Mouse (Mus musculus): ENCODE measurements around the gene Dnah8. TPM values are rescaled to one million over a fixed set of nuclear protein-coding genes. Genes with fewer than 3 reads are reported as not detected.
"Not testable (repeated sequence)": the region's sequence is repeated elsewhere in the genome, so short reads cannot be mapped to it uniquely, and the experiment has no call there.

Dnah8 gene
- polyA plus RNA-seq (2015; fragmentation: Nextera tagmentation; extraction: Ambion mirVana): 12.6 and 14.8 TPM in 2 replicates

DNA sequence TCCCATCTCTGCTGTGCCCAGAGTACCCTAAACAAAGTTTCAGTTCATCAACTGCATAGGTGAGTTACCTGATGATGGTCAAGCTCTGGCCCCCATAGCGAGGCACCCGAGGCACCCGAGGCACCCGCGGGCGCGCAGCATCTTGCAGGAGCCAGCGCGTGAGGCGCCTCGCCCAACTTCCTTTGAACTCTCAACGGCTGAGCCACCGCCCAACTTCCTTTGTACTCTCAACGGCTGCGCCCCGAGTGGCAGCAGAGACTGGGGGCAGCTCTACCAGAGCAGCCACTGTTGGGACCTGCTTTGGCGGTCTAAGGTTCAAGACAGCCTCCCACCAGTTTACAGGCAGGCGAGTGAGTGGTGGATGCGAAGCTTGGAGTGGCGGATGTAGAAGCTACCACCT is at the start of gene Dnah8:
Gene Dnah8 (plus strand): TSS at position 223 of the 400 bp plus-strand sequence.
- DNase-seq (ENCODE audit: low spot score): not testable (repeated sequence)

DNA sequence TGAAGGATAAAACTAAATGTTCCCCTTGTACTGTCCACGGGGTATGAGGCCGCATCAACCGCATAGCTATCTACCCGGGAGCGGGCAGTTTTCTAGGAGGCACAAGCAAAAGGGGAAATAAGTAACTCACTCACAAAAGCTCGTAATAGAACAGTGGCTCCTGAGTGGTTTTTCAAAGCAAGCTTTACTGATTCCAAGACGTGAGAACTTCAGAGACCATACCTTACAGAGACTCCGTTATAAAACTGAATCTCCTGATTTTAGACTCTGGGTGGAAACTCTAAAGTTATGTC is 49.4 kb upstream of the Dnah8 start:
- no peak for DNase-seq (ENCODE audit: low spot score)

DNA sequence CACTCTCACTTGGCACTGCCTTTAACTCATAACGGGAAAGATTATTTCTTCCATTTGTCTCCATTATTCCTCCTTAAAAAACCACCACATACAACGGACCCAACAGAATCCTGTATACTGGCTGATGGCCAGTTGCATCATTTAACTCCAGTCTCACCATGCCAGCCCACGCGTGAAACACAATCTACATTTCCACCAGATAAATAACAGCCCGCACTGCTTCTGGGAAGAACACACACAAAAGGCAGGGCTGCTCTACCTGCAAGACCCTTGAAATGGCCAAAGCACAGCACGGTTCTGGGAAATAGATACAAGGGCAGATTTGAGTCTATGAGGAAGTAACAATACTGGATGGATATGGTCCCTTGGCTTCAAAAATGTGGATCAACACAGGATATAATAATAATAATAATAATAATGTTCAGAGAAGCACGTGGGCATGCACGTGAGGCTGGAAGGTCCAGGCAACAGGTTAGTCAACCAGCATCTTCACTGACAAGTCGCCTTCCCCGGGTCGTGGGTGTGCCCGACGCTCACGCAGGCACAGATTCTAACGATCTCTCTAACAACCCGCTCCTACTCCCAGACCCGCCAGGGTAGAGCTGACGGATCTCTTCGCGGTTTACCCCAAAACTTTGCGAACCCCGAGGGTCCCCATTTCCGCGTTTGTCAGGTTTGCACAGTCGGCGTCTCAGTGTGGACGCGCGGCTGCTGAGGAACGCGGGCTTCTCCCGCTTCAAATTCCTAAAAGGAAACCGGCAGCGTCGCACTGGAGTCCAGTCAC is 48.8 kb upstream of the Dnah8 start:
- DNase-seq (ENCODE audit: low spot score): peak; percentile 72

DNA sequence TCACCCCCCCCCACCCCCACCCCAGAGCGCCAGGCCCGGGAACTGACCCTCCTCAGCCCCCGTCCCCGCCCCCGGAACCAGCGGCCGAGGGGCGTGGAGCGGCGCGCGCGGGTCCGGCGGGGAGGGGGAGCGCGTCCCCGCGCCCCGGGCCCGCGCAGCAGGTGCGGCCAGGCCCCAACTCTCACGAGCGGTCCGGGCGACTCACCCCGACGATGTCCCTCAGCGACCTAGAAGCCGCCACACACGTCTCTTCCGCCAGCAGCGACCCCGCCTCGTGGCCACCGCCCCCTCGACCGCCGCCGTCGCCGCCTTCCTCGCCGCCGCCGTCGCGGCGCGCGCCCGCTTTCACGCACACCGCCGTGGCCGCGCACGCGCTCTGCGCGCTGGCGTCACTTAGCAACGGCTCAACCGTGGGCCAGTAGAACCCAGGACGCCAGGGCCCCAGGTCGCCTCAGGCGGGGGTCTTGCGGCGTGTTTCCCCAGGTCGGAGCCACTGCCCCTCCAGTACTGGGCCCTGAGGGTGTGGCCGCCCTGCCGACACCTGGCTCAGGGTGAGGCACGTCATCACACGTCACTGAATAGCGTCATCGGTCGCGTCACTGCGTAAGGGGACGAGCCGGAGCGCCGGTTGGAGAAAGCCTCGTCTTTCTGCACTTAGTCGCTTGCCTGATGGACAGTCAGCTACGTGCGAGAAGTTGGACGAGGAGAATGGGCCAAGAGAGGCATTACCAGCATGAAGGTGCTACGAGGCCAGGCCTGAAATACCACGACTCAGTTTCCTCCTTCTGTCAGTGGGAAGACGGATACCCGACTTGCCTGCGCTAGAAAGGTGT is 48.0 kb upstream of the Dnah8 start, which contains the start of gene Btbd9:
Gene Btbd9 (minus strand): TSS at position 548 of the 833 bp plus-strand sequence.
- peak; percentile 92 for DNase-seq (ENCODE audit: low spot score)

DNA sequence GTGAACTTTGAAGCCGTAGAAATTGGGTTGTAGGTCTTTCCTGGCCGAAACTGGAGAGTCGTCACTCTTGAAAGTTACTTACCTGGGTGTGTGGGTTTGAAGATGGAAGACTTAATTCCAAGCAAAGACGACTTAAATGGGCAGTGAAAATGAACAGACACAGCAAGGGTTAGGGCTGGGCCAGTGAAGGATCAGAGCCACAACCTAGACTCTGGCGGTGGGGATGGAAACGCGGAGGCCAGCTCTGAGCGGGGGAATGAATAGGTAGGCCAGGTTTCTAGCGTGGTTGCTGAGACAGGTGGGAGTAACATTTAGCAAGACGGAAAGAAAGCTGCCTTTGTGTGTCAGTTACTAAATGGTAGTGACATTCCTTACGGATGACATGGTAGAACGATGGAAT is 47.2 kb upstream of the Dnah8 start:
- no peak for DNase-seq (ENCODE audit: low spot score)

DNA sequence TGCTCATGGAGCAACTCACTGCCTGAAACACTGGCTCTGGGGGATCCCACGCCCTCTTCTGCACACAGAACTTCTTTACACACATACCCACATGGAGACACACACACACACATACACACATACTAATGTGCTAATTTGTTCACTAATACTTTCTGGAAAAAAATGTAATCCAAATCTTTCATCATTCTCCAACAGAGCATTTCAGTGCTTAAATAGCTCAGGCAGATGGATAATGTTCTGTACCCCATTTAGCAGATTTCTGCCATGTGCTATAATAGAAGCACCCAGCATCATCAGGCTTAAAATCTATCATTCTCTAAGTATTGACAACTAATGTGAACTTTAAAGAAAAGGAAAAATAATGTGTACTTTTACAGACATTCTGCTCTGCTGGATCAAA is 43.4 kb upstream of the Dnah8 start:
- no peak for DNase-seq (ENCODE audit: low spot score)

DNA sequence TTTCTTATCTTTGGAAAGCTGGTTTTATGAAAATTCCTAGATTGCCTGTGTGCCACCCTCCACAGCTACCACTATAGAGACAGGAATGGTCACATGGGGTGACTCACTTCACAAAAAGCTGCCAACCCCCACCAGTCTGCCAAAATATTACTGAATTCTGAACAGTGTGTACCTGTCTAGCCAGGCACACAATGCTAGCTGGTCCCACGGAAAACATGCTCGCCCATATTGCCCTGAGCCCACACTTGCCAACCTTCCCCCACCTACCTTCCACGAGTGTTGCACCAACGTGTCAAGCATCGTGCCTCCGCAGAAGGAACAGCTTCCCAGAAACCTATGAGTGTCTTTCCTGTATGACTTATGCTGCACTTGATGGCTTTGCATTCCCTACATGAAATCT is 43.0 kb upstream of the Dnah8 start:
- no peak for DNase-seq (ENCODE audit: low spot score)

DNA sequence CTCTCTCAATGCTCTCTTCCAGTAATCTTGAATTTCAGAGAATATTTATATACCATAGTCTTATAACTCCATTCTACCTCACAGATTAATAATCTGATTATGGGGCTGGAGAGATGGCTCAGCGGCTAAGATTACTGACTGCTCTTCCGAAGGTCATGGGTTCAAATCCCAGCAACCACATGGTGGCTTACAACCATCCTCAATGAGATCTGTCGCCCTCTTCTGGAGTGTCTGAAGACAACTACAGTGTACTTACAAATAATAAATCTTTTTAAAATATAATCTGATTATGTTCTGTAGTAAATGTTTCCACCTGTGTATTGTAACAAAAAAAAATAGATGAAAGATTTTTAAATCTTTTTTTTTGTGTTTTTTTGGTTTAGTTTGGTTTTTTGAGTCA is 41.8 kb upstream of the Dnah8 start:
- no peak for DNase-seq (ENCODE audit: low spot score)

DNA sequence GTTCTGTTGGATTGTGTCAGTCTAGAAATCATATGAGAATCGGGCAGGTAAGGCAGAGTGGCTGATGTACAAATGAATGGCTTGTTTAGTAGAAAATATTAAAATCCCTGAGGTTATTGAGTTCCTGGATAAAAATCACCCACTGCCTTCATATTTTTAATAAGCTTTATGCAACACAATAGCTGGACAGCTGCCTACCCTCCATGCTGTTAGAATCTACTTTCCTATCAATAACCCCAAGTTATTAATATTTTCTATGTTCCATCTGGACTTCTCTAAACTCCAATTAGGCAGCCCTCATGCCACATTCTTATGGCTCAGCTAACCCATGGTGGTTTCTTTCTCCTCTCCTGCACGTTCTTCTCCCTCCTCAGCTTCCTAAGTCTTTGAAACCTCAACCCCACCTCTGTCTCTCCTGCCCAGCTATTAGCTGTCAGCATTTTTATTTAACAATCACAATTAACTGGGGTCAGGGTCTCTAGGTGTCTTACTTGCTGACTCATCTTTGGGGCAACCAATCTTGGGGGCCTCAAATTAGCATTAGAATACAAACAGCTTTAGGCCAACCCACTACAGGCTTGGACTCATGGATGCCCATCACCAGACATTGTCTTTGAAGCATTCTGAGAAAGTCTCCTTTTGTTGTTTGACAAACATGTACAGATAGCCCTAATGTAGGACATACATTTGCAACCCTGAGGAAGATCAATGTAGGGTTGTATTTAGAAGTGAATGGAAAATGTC is 40.7 kb upstream of the Dnah8 start:
- DNase-seq (ENCODE audit: low spot score): no peak

DNA sequence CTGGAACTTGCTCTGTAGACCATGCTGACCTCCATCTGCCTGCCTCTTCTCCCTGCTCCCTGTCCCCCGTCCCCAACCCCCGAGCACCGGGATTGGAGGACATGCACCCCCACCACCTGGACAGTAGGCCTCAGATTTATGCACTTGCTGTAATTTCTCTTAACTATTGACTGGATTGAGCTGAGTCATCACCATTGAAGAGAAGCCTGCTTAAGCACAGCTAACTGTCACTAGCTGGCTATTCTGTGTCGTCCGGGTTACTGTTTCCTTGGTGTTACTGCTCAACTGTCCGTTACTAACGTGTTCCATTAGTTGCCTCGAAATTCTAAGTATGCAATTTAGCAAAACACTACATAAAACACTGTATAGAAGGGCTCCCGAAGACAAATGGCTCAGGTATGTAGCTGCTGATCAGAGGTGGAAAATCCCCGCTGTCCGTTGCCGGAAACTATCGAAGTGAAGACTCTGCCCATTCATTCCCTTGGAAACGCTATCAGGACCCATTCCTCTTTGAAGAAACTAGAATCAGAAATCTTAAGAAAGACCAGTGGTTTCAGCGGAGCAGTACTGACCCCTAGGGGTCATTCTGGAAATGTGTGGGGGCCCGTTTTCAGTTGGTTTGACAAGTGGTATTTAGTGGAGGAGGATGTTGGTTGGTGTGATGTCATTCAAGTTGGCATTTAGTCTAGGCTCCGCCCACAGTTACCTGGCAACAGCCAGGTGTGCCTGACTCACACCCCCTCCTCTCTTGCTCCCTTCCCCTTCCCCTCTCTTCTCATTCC is 33.5 kb upstream of the Dnah8 start:
- DNase-seq (ENCODE audit: low spot score): peak; percentile 64

DNA sequence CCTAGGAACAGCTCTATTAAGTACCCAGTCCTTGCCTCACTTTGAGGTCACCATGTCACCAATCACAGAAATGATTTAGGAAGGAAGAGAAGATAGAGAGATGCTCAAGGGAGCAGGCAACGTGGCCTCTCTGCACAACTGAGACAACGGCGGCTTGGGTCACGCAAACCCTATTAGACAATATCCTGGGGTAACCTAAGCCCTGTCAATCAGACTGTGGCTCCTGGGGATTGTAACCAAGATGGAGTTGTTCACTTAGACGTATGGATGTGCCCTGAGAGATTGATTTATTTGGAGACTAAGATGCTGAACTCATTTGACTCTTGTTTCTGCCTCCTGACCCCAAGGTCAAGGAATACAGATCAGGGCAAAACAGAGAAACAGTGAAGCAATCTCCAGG is 29.7 kb upstream of the Dnah8 start:
- DNase-seq (ENCODE audit: low spot score): no peak

DNA sequence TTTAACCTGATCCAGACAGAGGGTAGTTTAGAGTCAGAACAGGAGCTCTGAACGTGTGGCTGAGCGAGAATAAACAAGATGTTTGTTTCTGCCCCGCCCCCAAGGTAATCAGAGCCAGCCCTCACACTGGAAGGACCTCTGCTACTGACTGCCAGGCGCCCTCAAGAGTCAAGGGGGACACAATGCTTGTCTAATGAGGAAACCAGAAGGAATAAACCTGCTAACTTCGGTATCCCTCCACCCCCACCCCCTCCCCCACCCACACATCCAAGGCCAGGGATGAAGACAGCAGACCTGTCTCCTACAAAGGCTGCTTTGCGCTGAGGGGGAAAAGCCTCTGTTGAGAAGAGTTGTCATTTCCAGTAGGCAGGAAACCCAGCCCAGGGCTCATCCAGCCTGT is 29.3 kb upstream of the Dnah8 start:
- no peak for DNase-seq (ENCODE audit: low spot score)

DNA sequence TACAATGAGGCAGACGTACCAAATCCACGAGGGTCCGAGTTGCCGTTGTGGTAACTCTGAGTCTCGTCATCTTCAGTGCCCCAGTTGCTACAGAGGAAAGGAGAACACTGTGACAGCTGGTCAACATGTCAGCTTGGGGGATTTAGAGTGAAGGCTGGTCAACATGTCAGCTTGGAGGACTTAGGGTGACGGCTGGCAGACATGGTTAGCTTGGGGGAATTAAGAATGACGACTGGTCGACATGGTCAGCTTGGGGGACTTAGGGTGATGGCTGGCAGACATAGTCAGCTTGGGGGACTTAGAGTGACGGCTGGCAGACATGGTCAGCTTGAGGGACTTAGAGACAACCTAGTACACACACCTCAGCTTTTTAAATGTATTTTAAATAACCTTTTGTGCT is 26.4 kb upstream of the Dnah8 start:
- DNase-seq (ENCODE audit: low spot score): no peak

DNA sequence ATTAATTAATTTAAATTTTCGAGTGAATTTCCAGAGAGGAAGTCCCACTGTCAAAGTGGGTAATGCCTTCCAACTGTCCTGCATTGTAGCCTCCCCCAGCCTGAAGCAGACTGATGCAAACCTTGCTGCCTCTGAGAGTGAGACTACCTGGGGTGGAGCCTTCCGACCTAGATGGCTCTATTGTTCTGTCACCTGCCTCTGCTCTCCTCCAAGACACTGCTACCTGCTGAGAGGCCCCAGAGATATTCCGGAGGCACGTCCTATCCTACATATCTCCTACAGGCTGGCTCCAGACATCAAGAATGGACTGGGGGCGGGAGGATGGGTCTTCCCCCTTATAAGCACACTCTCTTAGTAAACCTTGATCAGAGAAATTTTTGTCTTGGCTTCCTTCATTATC is 25.9 kb upstream of the Dnah8 start:
- DNase-seq (ENCODE audit: low spot score): no peak

DNA sequence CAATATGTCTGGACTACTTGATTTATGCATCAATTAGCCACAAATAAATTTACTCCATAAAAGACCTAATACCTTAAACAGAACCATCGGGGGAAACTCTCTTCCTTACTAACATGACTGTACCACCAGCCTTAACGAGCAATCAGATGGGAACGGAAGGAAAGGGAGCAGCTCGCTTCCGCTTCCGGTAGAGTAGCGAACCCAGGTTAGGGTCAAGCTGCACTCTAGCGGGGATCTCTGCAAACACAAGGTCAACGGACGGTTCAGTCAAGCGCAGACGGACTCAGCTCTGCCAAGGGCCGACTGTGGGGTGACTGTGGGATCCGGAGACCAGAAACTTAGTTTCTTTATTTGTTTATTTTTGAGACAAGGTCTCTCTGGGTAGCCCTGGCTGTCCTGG is 22.0 kb upstream of the Dnah8 start:
- DNase-seq (ENCODE audit: low spot score): no peak

DNA sequence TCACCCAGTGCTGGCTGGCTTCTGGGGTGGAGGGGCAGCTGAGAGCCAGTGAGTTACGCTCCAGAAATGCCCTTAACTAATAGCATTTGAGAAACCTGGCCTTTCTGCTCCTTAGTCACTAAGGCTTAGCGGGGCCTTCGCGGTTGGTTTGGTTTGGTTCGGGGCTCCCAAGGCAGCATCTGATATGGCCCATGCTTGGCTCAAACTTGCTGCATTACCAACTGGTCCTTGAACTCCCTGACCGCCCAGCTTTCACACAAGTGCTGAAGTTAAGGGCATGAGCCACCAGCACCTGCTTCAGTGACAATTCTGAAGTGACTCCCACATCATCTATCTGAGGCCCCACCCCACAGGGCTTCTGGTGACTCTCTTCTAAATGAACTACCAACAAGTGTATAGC is 19.9 kb upstream of the Dnah8 start:
- DNase-seq (ENCODE audit: low spot score): no peak

DNA sequence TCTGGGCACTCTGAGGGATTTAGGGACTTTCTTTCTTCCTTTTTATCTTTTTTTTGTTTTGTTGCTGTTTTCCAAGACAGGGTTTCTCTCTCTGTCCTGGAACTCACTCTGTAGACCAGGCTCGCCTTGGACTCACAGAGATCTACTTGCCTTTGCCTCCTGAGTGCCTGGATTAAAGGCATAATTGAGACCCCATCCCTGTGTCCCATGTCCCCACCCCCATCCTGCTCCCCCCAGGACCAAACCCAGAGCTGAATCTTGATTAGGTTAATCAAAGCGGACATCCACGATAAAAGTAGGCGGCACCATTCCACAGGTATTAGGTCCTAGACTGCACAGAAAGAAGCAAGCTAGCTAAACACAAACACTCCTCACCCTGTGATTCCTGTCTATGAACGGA is 19.2 kb upstream of the Dnah8 start:
- no peak for DNase-seq (ENCODE audit: low spot score)

DNA sequence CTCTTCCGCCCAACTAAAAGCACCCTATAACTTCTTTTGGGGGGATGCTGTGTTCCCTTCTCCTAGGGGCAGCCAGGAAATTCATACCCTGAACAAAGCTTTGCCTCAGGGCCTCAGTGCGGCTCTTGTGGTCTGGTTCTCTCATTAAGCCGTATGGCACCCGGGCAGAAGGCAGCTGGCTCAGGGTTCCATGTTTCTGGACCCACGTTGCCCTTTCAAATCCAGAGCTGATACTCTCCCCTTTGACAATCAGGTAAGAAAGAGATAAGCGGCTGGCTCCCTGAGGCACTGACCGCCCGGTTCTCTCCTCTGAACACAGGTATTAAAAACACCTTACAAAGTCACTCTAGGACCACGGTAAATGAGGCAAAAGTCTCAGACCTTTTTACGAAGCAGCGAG is 17.9 kb upstream of the Dnah8 start:
- DNase-seq (ENCODE audit: low spot score): no peak

DNA sequence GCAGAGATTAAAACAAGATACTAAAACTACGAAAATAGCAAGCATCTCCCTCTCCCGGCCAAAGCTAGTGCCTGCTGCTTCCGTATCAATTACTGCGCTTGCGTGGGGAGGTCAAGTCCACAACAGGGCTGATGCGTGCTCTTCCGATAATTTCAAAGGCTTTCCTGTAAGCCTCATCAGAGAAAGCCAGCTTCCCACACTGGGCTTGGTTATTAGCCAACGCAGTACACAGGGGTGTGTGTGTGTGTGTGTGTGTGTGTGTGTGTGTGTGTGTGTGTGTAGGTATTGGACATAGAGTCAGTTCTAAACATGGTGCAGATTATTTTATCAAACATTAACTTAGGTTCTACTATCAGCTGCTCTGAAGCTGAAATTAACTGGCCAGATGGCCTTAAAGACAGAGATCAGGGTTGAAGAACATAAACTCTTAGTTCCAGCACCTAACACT is 17.5 kb upstream of the Dnah8 start:
- DNase-seq (ENCODE audit: low spot score): no peak

DNA sequence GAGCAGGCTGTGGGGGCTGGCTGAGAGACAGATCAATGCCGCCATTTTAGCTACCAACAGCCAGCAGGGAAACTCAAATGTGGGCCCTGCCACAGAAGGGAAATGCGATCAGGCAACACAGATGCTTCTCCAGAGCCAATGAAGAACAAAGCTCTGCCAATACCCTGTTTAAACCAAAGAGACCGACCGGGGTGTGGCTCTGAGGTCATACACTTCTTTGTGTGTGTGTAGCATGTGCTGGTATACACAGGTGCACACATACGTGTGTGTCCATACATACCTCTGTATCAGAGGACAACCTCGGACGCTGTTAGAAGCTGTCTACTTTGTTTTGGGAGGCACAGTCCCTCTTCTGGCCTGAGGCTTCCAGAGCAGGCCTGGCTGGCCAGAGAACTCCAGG is 16.8 kb upstream of the Dnah8 start:
- no peak for DNase-seq (ENCODE audit: low spot score)

DNA sequence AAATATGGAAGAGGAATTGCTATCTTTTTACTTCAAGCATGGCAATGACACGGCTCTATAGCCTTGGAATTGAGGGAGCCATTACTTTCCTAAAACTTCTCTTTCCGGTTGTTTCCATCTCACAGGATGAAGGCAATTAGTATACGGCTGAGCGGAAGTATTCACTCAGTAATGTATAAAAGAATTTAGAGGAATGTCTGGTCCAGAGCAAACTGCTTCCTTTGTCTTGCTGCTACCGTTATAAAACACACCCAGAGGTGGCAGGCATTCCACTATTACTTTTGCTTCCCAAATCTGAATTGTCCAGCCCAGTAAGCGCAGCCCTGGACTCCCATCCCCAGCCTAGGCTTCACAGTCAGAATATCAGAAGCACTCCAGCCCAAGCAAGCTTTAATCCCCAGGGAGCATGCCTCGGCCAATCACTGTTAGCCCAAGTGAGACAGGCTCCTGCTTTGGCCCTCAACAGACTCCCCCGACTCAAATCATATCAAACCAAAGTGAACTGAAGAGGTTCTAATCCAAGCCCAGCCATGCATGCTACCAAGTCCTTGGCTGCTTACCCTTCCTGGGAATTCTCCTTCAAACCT is 16.2 kb upstream of the Dnah8 start:
- no peak for DNase-seq (ENCODE audit: low spot score)
